Mouse (Mus musculus) bone marrow macrophage, adult 2 months (primary cell): ENCODE data around the gene Ppp1r32. TPM values are rescaled to one million over a fixed set of nuclear protein-coding genes. Genes with fewer than 3 reads are reported as not detected.

ENCODE experiments used
- H3K27ac ChIP-seq: 2 replicates; pipeline ENCODE4 v1.5.1; 2012; ENCODE audit warnings: low read depth, low read length; ENCODE audit not compliant: insufficient read depth
- H3K4me1 ChIP-seq: 2 replicates; pipeline ENCODE4 v1.6.1; 2012; ENCODE audit warnings: low read length; ENCODE audit not compliant: control insufficient read depth, insufficient read depth
- H3K4me3 ChIP-seq: 2 replicates; pipeline ENCODE4 v1.5.1; 2012; ENCODE audit warnings: mild to moderate bottlenecking, low read length, moderate library complexity; ENCODE audit not compliant: insufficient read depth
- CTCF ChIP-seq: IDR thresholded peaks from 2 replicates; pipeline ENCODE4 v1.5.1; 2012; ENCODE audit warnings: low read depth, mild to moderate bottlenecking, low read length, moderate library complexity
- POLR2A ChIP-seq: IDR thresholded peaks from 2 replicates; pipeline ENCODE4 v1.6.1; 2012; ENCODE audit warnings: mild to moderate bottlenecking, low read depth, low read length, borderline replicate concordance
- polyA plus RNA-seq: library from polyadenylated mRNA; stranded (reverse); fragments of >200 nt; gene quantifications from 2 replicates; pipeline ENCODE4 v1.2.4, GENCODE M21; 2012; ENCODE audit not compliant: missing spikeins, insufficient read depth, insufficient read length

The Ppp1r32 gene
- polyA plus RNA-seq, 1 experiment, result 0.54 TPM

DNA sequence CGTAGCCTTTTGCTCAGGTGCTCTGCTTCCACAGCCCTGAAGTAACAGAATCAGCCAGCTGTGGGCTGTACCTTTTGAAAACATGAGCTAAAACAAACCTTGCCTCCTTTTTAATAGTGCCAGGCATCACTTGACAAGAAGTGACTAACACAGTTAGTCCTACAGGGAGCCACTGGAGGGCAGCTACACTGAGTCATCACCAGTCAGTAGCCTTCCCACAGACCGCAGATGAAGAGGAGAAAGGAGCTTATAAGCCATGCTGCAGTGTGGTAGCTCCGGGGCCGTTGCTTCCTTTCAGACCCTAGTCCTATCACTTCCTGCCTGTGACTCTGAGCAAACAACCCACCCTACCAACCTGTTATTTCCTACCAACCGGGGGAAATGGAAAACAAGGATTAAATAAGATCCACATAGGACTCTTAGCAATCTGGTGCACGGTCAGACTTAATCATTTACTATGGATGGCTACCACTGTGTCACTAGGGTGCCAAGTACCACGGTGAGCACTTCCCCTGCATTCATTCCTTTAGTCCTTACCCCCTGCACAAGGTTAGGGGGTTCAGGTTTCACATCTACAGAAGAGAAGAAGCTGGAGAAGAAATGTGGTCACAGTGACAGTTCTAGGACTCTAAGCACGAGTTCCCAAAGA is 14.9 kb upstream of the Ppp1r32 start:
- Histone ChIP-seq H3K4me3 (no peak overlapping the region), H3K27ac (peak overlapping the region; percentile 15), H3K4me1 (peaks cover 34% of the 10 kb centered on the region)
- TF ChIP-seq CTCF, result no peak
- TF ChIP-seq POLR2A, result no peak

GRCm38 (mm10) chr19:10496976-10497375 is 14.2 kb upstream of the Ppp1r32 start:
- H3K4me1 ChIP-seq, result peaks cover 33% of the 10 kb centered on the region

DNA sequence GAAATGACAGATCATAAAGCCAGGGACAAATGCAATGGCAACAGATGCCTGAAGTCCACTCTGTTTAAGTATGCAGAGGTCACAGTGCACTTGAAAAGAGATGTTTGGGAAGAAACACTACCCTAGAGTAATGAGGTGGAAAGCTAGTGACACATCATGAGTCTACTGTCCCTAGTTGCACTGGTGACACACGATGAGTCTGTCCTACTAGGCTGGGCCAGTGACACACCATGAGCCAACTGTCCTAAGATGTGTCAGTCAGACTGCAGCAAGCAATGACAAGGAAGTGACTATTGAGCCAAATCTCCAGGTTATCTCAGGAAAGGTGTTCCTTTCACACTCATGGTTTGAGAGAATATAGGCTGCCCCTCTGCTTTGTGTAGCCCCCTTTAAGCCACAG is 12.9 kb upstream of the Ppp1r32 start:
- Histone ChIP-seq H3K27ac (no peak overlapping the region), H3K4me1 (peaks cover 33% of the 10 kb centered on the region), H3K4me3 (no peak overlapping the region)
- TF ChIP-seq CTCF (no peak), POLR2A (no peak)

More at GRCm38 (mm10) chr19:10496976-10497375, 14.2 kb upstream of the Ppp1r32 start:
- H3K27ac ChIP-seq, result peak overlapping the region; percentile 15; the same call in 1 of the 2 replicates
- TF ChIP-seq POLR2A (no peak), CTCF (no peak)
- no peak overlapping the region for H3K4me3 ChIP-seq

GRCm38 (mm10) chr19:10486264-10486738 is 3.6 kb upstream of the Ppp1r32 start:
- H3K4me3 ChIP-seq, result no peak overlapping the region
- TF ChIP-seq CTCF (peak; percentile 88), POLR2A (no peak)
- H3K27ac ChIP-seq, result no peak overlapping the region
- H3K4me1 ChIP-seq, result no peaks in the 10 kb centered on the region

DNA sequence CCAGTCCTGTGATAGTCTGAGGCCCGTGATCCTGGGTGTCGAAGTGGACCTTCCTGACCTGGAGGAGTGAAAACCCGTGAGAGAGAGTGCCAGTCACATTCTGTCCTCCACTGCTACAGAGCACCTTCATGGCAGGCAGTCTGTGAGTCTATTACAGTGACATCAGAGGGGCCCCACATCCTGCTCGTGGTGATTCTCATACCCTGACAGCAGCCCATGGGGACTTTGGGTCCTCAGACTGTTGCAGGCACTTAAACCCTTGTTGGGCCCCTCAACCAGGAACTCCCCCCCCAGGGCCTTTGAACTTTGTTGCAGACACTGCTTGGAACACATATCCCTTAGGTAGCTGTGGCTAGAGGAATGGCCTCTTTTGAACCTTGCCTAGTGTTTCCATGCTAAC is 3.2 kb downstream of the Ppp1r32 start:
- TF ChIP-seq CTCF (no peak), POLR2A (no peak)
- Histone ChIP-seq H3K27ac (no peak overlapping the region), H3K4me1 (no peaks in the 10 kb centered on the region), H3K4me3 (no peak overlapping the region)

DNA sequence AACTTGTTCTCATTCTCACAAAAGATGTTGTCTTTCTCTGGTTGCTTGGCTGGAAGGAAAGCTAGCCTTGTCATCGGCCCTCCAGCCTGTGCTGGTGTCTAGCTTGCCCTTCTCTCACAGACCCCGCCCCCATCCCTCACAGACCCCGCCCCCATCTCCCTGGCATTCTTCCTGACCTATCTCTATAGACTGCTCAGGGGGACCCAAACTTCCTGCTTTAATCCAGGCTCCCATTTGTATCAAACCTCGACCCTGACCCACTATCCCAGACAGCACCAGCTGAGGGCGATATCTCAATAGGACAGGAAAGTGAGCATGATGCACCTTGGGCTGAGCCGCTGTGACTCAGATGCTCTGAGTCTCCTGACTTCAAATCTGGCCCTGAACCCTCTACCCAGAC is 8.9 kb downstream of the Ppp1r32 start:
- Histone ChIP-seq H3K4me1 (no peaks in the 10 kb centered on the region), H3K4me3 (no peak overlapping the region)
- TF ChIP-seq POLR2A (no peak), CTCF (no peak)

GRCm38 (mm10) chr19:10472958-10473357 is 9.8 kb downstream of the Ppp1r32 start:
- TF ChIP-seq POLR2A, result no peak
- no peak for TF ChIP-seq CTCF
- Histone ChIP-seq H3K27ac (no peak overlapping the region), H3K4me1 (no peaks in the 10 kb centered on the region), H3K4me3 (no peak overlapping the region)

More for the DNA sequence above, 8.9 kb downstream of the Ppp1r32 start:
- H3K27ac ChIP-seq, result no peak overlapping the region

- no peak overlapping the region for H3K4me3 ChIP-seq
- no peak for TF ChIP-seq CTCF
- TF ChIP-seq POLR2A, result no peak
- no peaks in the 10 kb centered on the region for H3K4me1 ChIP-seq
- H3K27ac ChIP-seq, result no peak overlapping the region
Observed at GRCm38 (mm10) chr19:10469171-10469658, 13.5 kb downstream of the Ppp1r32 start.

GRCm38 (mm10) chr19:10464427-10464826 is 18.3 kb downstream of the Ppp1r32 start:
- TF ChIP-seq CTCF (no peak), POLR2A (no peak)
- 0 out of 2 replicates have a peak, but pooled peaks cover 3% of the 10 kb centered on the region for H3K4me1 ChIP-seq
- no peak overlapping the region for H3K4me3 ChIP-seq

DNA sequence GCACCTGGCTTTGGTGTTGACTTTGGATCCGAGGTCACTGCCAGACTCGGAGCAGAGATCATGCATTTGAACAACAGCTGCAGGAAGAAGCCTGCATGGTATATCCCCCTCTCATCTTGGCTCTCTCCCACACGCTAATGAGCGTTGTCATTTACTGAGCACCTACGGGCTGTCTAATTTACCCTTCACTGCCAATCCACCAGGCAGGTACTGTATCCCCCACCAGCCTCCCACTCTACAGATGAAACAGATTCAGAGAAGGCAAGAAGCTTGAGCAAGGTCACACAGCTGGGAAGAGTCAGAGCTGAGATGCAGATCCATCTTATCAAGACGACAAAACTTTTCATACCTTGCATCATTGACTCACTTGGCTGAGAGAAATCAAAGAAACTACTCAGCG is 21.1 kb downstream of the Ppp1r32 start:
- Histone ChIP-seq H3K27ac (no peak overlapping the region), H3K4me1 (peaks cover 12% of the 10 kb centered on the region), H3K4me3 (no peak overlapping the region)
- TF ChIP-seq POLR2A (no peak), CTCF (no peak)

More at GRCm38 (mm10) chr19:10464427-10464826, 18.3 kb downstream of the Ppp1r32 start:
- no peak overlapping the region for H3K27ac ChIP-seq
